Mouse (Mus musculus) liver, embryonic 14.5 days (tissue): ENCODE results near the gene Khdc4. TPM values are rescaled to one million over a fixed set of nuclear protein-coding genes. Genes with fewer than 3 reads are reported as not detected.
"Not testable (repeated sequence)": the region's sequence is repeated elsewhere in the genome, so short reads cannot be mapped to it uniquely, and the experiment has no call there.

ENCODE experiments used
- ATAC-seq: fragments of 200-750 bp; cut with Nextera tagmentation; 2 replicates; pipeline ENCODE4 v1.8.0; 2017; ENCODE audit warnings: moderate number of reproducible peaks, mild to moderate bottlenecking, moderate library complexity; ENCODE audit not compliant: insufficient read depth
- DNase-seq, 3 experiments: peaks; one replicate each; pipeline ENCODE4 v3.0.0-alpha.2; 2012 to 2013; ENCODE audit warnings: low read depth in 3 of 3, low spot score in 3 of 3
- H3K27ac ChIP-seq: fragments of 300-500 bp; sonication (generic); 2 replicates; pipeline ENCODE4 v1.5.1; 2014; ENCODE audit warnings: moderate library complexity, mild to moderate bottlenecking, control low read depth, inconsistent platforms
- H3K27me3 ChIP-seq: fragments of 300-500 bp; sonication (generic); 2 replicates; pipeline ENCODE4 v1.6.1; 2014; ENCODE audit warnings: mild to moderate bottlenecking, low read length, moderate library complexity; ENCODE audit not compliant: control insufficient read depth, insufficient read depth
- H3K36me3 ChIP-seq: fragments of 300-500 bp; sonication (generic); replicated peaks from 2 replicates; pipeline ENCODE4 v1.6.1; 2014; ENCODE audit warnings: low read depth; ENCODE audit not compliant: control insufficient read depth, insufficient read depth
- H3K4me1 ChIP-seq, 2 experiments: fragments of 200-500 bp in 1 of 2; fragments of 300-500 bp in 1 of 2; sonication (generic) in 1 of 2; replicated peaks; 2 replicates each; pipeline ENCODE4 v1.6.1; 2012 to 2014; ENCODE audit warnings: antibody characterized with exemption in 1 of 2, inconsistent platforms in 1 of 2, low read length in 1 of 2; ENCODE audit not compliant: control insufficient read depth in 2 of 2, insufficient read depth in 2 of 2
- H3K4me2 ChIP-seq: fragments of 300-500 bp; sonication (generic); 2 replicates; pipeline ENCODE4 v1.6.1; 2014; ENCODE audit warnings: low read depth, mild to moderate bottlenecking, control low read depth, moderate library complexity
- H3K4me3 ChIP-seq, 2 experiments: fragments of 200-500 bp in 1 of 2; fragments of 300-500 bp in 1 of 2; sonication (generic) in 1 of 2; 2 replicates each; pipeline ENCODE4 v1.5.1; 2012 to 2014; ENCODE audit warnings: low read depth in 2 of 2, low read length in 2 of 2, mild to moderate bottlenecking in 2 of 2, control low read depth in 1 of 2, inconsistent platforms in 1 of 2, moderate library complexity in 1 of 2; ENCODE audit not compliant: insufficient read depth in 1 of 2
- H3K9ac ChIP-seq: fragments of 300-500 bp; sonication (generic); replicated peaks from 2 replicates; pipeline ENCODE4 v1.6.1; 2014; ENCODE audit warnings: mild to moderate bottlenecking, control low read depth, moderate library complexity
- H3K9me3 ChIP-seq: fragments of 300-500 bp; sonication (generic); 2 replicates; pipeline ENCODE4 v1.6.1; 2016; ENCODE audit warnings: low read length, mixed read lengths; ENCODE audit not compliant: control insufficient read depth
- CTCF ChIP-seq: IDR thresholded peaks from 2 replicates; pipeline ENCODE4 v1.5.1; 2016; ENCODE audit warnings: antibody characterized with exemption, low read depth, control low read depth
- EP300 ChIP-seq: IDR thresholded peaks from 2 replicates; pipeline ENCODE4 v1.6.1; 2016; ENCODE audit warnings: antibody characterized with exemption, low read depth
- WGBS: fragments of 180-500 bp; shearing (Covaris S2); extraction: QIAGEN DNeasy Blood & Tissue Kit; methylation state at CpG from one replicate; pipeline ENCODE4 v1.1.7; 2014; ENCODE audit not compliant: insufficient replicate concordance; 5-methylcytosine and 5-hydroxymethylcytosine counted together
- polyA plus RNA-seq, 2 experiments: library from polyadenylated mRNA; depleted of rRNA in 1 of 2; stranded (reverse) in 1 of 2; unstranded in 1 of 2; fragments of >200 nt; fragmentation: Nextera tagmentation in 1 of 2; extraction: Ambion mirVana in 1 of 2; gene quantifications; 2 replicates each; pipeline versions ENCODE4 v1.2.1 to v1.2.3; 2012 to 2014

Gene Khdc4
- polyA plus RNA-seq, 2 experiments, result 18.5 to 29.4 TPM

DNA sequence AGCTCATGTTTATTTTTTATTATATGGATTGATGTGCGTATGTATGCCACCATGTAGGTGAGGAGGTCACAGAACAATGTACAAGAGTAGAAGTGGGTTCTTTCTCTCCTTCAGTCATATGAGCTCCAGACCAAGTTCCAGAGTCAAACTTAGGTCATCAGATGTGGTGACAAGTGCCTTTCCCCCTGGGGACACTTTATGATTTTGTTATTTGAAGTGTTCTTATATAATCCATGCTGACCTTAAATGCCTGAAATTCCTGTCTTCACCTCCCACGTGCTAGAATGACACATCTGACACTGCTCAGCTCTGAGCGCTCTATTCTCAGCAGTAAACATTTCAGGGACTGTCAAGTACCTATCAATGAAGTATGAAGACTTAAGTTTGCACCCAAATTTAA is 15.6 kb downstream of the Khdc4 start:
- Histone ChIP-seq H3K36me3 (peaks cover 79% of the 10 kb centered on the region), H3K27me3 (no peaks in the 10 kb centered on the region), H3K4me1 (no peaks in the 10 kb centered on the region), H3K27ac (no peak overlapping the region), H3K4me3 (no peak overlapping the region), H3K4me2 (no peak overlapping the region), H3K9me3 (no peaks in the 10 kb centered on the region), H3K9ac (no peak overlapping the region)
- TF ChIP-seq EP300 (no peak), CTCF (no peak)
- ATAC-seq (no peak), DNase-seq (no peak)
- WGBS, result 83% methylated on average over 3 of the region's 3 CpGs

DNA sequence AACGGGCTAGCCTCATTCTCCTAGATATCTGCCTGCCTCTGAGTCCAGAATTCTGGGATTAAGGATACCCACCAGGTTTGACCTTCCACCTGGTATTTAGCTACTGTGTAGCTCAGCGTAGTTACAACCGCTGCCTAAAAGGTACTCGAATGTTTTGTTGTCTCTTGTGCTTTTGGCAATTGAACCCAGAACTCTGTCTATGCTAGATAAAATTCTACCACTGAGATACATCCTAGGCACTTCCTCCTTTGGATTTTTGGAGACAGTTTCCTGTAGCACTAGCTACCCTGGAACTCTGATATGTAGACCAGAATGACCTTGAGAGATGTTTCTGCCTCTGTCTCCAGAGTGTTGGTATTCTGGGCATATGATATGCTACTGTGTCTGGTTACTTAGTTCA is 28.1 kb downstream of the Khdc4 start:
- Histone ChIP-seq H3K9me3 (no peaks in the 10 kb centered on the region), H3K4me3 (no peak overlapping the region), H3K9ac (no peak overlapping the region), H3K4me2 (no peak overlapping the region), H3K36me3 (peaks cover 47% of the 10 kb centered on the region), H3K27me3 (no peaks in the 10 kb centered on the region), H3K27ac (no peak overlapping the region), H3K4me1 (peaks cover 6 to 12% of the 10 kb centered on the region in 2 experiments)
- DNase-seq, result no peak
- TF ChIP-seq CTCF (no peak), EP300 (no peak)
- ATAC-seq, result no peak
- WGBS, result 88% methylated on average over 4 of the region's 4 CpGs

DNA sequence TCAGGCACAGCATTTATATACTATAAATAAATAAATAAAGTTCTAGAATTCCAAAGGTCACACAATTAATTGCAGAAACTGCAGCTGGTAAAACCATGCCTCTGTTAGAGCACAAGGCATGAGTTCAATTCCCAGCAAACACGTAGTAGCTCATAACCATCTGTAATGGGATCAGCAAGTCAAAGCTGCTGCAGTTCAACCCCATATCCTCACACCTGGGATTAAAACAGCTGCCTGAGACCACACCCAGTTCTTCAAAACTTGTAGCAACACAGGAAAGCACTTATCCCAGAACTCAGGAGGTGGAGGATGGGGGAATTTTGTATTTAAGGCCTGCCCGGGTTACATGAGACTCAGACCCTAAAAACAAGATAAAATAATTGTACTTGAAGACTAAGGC is 29.1 kb downstream of the Khdc4 start:
- TF ChIP-seq EP300 (no peak), CTCF (no peak)
- Histone ChIP-seq H3K9ac (no peak overlapping the region), H3K27ac (no peak overlapping the region), H3K27me3 (no peaks in the 10 kb centered on the region), H3K4me1 (peaks cover 7 to 16% of the 10 kb centered on the region in 2 experiments), H3K4me2 (no peak overlapping the region), H3K9me3 (no peaks in the 10 kb centered on the region), H3K36me3 (peaks cover 38% of the 10 kb centered on the region), H3K4me3 (no peak overlapping the region)
- ATAC-seq, result no peak
- DNase-seq, result no peak
- 79% methylated on average over 2 of the region's 2 CpGs for WGBS

DNA sequence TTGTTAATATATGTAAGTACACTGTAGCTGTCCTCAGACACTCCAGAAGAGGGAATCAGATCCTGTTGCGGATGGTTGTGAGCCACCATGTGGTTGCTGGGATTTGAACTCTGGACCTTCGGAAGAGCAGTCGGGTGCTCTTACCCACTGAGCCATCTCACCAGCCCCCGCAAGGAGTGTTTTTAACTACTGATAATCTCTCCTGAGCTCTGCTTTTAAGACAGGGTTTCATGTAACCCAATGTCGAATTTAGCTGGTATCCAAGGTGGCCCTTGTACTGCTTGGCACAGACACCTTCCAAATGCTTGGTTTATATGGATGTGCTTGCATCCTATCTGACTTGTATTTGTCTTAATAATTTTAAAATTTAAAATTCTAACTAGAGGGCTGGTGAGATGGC is 30.1 kb downstream of the Khdc4 start:
- not testable (repeated sequence) for DNase-seq, H3K9me3 ChIP-seq, H3K4me2 ChIP-seq, H3K9ac ChIP-seq, H3K4me3 ChIP-seq, H3K27ac ChIP-seq, H3K27me3 ChIP-seq, ATAC-seq
- Histone ChIP-seq H3K36me3 (peaks cover 33% of the 10 kb centered on the region), H3K4me1 (peaks cover 7 to 16% of the 10 kb centered on the region in 2 experiments)
- 87% methylated on average over 5 of the region's 5 CpGs for WGBS

DNA sequence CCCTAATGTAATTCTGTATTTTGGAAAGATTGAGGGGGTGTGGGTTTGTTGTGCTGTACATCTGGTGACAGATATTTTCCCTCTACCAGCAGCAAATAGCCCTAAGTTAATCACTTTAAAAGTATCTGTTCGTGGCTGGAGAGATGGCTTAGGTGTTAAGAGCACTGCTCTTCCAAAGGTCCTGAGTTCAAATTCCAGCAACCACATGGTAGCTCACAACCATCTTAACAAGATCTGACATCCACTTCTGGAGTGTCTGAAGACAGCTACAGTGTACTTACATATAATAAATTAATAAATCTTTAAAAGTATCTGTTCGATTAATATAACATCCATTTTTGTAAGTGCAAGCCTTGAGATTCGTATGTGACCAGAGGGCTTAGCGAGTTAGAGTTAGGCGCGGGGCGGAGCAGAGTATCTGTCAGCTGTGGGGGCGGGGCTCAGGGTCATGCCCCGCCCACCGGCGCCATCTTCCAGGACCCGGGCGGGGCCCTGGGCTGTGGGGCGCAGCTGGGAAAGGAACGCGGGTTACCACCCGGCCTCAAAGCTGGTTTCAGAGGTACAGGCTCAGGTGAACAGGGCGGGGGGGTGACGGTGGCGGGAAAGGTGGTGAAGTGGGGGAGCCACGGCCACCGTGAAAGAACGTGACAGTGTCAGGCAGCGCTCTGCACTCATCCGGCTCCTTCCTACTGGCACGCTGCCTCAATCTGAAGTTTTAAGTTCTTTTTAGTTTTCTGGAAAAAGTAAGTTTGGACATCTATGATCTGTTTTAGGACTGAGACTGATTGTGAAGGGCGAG is 31.0 kb downstream of the Khdc4 start, which contains the start of gene Rit1:
TSS of gene Rit1 (plus strand) at position 440 of the 799 bp plus-strand sequence.
- H3K4me3 ChIP-seq, result peak within 1 kb of the TSS; percentile 85 to 91
- ATAC-seq (peak; percentile 92), DNase-seq (peak; percentile 76 to 81 (median 79))
- H3K9ac ChIP-seq, result peak within 1 kb of the TSS; percentile 88
- no peak for TF ChIP-seq EP300
- no peak for TF ChIP-seq CTCF
- H3K4me1 ChIP-seq, result peaks cover 7 to 16% of the 10 kb centered on the region in 2 experiments
- H3K27ac ChIP-seq, result peak within 1 kb of the TSS; percentile 88
- H3K9me3 ChIP-seq, result no peaks in the 10 kb centered on the region
- WGBS, result under 1% methylated on average over 27 of the region's 27 CpGs
- H3K4me2 ChIP-seq, result peak within 1 kb of the TSS; percentile 88
- H3K36me3 ChIP-seq, result peaks cover 24% of the 10 kb centered on the region
- no peaks in the 10 kb centered on the region for H3K27me3 ChIP-seq
